Mouse (Mus musculus): ENCODE measurements around the gene Ankmy2. TPM values are rescaled to one million over a fixed set of nuclear protein-coding genes. Genes with fewer than 3 reads are reported as not detected.

The Ankmy2 gene
- 10 to 100 TPM; 22.1 to 23.6 TPM for total RNA-seq (2021)

- peak; percentile 93 for DNase-seq
These were observed at the start of gene Ankmy2 for GRCm38 (mm10) chr12:36156637-36157303. TSS of gene Ankmy2 (plus strand) at chr12:36157114.

- DNase-seq = no peak
These were observed 48.5 kb upstream of the Ankmy2 start for GRCm38 (mm10) chr12:36108442-36108841.

- DNase-seq = no peak
These were observed 46.5 kb upstream of the Ankmy2 start for GRCm38 (mm10) chr12:36110457-36110856.

- DNase-seq = no peak
These were observed 45.8 kb upstream of the Ankmy2 start for GRCm38 (mm10) chr12:36111110-36111509.

- DNase-seq = no peak
These were observed 44.8 kb upstream of the Ankmy2 start for GRCm38 (mm10) chr12:36112081-36112480.

GRCm38 (mm10) chr12:36117161-36117560 lies 39.8 kb upstream of the Ankmy2 start:
- DNase-seq = no peak

- no peak for DNase-seq
These were observed 37.7 kb upstream of the Ankmy2 start for GRCm38 (mm10) chr12:36119244-36119643.

- DNase-seq = no peak
These were observed 30.9 kb upstream of the Ankmy2 start for GRCm38 (mm10) chr12:36126049-36126448.

- DNase-seq = no peak
These were observed 27.1 kb upstream of the Ankmy2 start for GRCm38 (mm10) chr12:36129826-36130225.

GRCm38 (mm10) chr12:36132254-36132653 lies 24.7 kb upstream of the Ankmy2 start:
- no peak for DNase-seq

- DNase-seq = no peak
These were observed 24.2 kb upstream of the Ankmy2 start for GRCm38 (mm10) chr12:36132668-36133067.

GRCm38 (mm10) chr12:36133547-36133946 lies 23.4 kb upstream of the Ankmy2 start:
- no peak for DNase-seq

GRCm38 (mm10) chr12:36134111-36134510 lies 22.8 kb upstream of the Ankmy2 start:
- no peak for DNase-seq

GRCm38 (mm10) chr12:36135409-36135808 lies 21.5 kb upstream of the Ankmy2 start:
- DNase-seq = no peak

GRCm38 (mm10) chr12:36136285-36136684 lies 20.6 kb upstream of the Ankmy2 start:
- DNase-seq = no peak

- DNase-seq = peak; percentile 18
These were observed 19.7 kb upstream of the Ankmy2 start for GRCm38 (mm10) chr12:36137192-36137591.

- peak; percentile 22 for DNase-seq
These were observed 16.5 kb upstream of the Ankmy2 start for GRCm38 (mm10) chr12:36140401-36140800.

GRCm38 (mm10) chr12:36146230-36147011 lies 10.5 kb upstream of the Ankmy2 start:
- DNase-seq = no peak

GRCm38 (mm10) chr12:36150265-36150664 lies 6.6 kb upstream of the Ankmy2 start:
- no peak for DNase-seq

GRCm38 (mm10) chr12:36150737-36151136 lies 6.2 kb upstream of the Ankmy2 start:
- no peak for DNase-seq

- DNase-seq = peak; percentile 14
These were observed 1.7 kb upstream of the Ankmy2 start for GRCm38 (mm10) chr12:36155141-36155641.

- DNase-seq = no peak
These were observed 745 bp upstream of the Ankmy2 start for GRCm38 (mm10) chr12:36156101-36156636.

- DNase-seq = no peak
These were observed 357 bp downstream of the Ankmy2 start for GRCm38 (mm10) chr12:36157304-36157637.
